Comparison of ENCODE assay signal across 24 mouse cellular contexts in genomic region chr15:9572664-9573063, GRCm38 (mm10). TPM values are rescaled to one million over a fixed set of nuclear protein-coding genes. Genes with fewer than 3 reads are reported as not detected.
A peak's percentile ranks its signal among the peaks of the same experiment; 100 is the strongest.
DNase-seq lines count a peak whose midpoint lies in the region; ATAC-seq and TF ChIP-seq lines count a peak whose summit lies in the region.
"Had no signal": no experiment of that assay in that cellular context is flagged by ENCODE, and none has a peak within 500 bp of the region (broad histone marks: within the 10 kb centered on the region; RNA-seq: fewer than 3 reads in every experiment).

No protein-coding gene starts in this region.

- no peak for TF ChIP-seq POLR2A in kidney, adult 2 months (IDR thresholded peaks at IDR 0.05; ENCODE audit: low read depth, low read length)

- H3K27me3 ChIP-seq in kidney, adult 2 months (replicated peaks; ENCODE audit: control insufficient read depth, insufficient read depth, low read length): no peaks in the 10 kb centered on the region
- H3K27me3 ChIP-seq: CH12.LX; forebrain, embryonic 13.5 days; heart, embryonic 13.5 days; intestine, embryonic 15.5 days had no signal

- peak; percentile 60 for DNase-seq in CD4-positive helper T cell, adult 2 months (ENCODE audit: low read depth, low spot score)
- peak; percentile 53 for DNase-seq in induced T-regulatory cell, adult 2 months (ENCODE audit: low read depth)
- no peak for DNase-seq in layer of hippocampus, adult 18-20 months (ENCODE audit: low spot score in 2 of 2)
- DNase-seq in adipocyte (ENCODE audit: low spot score): no peak
- DNase-seq in kidney, adult 2 months: no peak
- DNase-seq: B cell, adult 2 months; cerebellum, adult 18-20 months; cerebellum, adult 9-10 months; gastrocnemius, postnatal 10 days; gastrocnemius, postnatal 36 days; heart, adult 2 months had no signal

- no peak for TF ChIP-seq CTCF in kidney, adult 2 months (conservative IDR thresholded peaks at IDR 0.05; ENCODE audit: insufficient read depth, insufficient read length, low read depth, low read length)

- peak; percentile 19 for ATAC-seq in CD4-positive, CD25-positive, alpha-beta regulatory T cell, adult 4 months
- ATAC-seq: forebrain, embryonic 13.5 days; forebrain, embryonic 16.5 days; hindbrain, postnatal 0 days; intestine, embryonic 15.5 days; Patski had no signal

- 93% methylated on average over 7 of the region's 7 CpGs for WGBS in kidney, adult 2 months

- no peaks in the 10 kb centered on the region for H3K36me3 ChIP-seq in kidney, adult 2 months (ENCODE audit: control insufficient read depth, insufficient read depth, low read length)
- H3K36me3 ChIP-seq: forebrain, embryonic 10.5 days; G1E; heart, embryonic 10.5 days; heart, embryonic 13.5 days; intestine, embryonic 15.5 days had no signal

- no peak overlapping the region for H3K27ac ChIP-seq in kidney, adult 2 months (ENCODE audit: insufficient read depth, low read depth, low read length)
- H3K27ac ChIP-seq: forebrain, embryonic 10.5 days; forebrain, embryonic 13.5 days; heart, adult 2 months; heart, embryonic 10.5 days; heart, embryonic 13.5 days; hindbrain, embryonic 14.5 days; hindbrain, postnatal 0 days; intestine, embryonic 15.5 days had no signal

- H3K4me1 ChIP-seq in kidney, adult 2 months (ENCODE audit: control insufficient read depth, insufficient read depth, low read length): peaks cover 2% of the 10 kb centered on the region; the same call in 1 of the 2 replicates
- H3K4me1 ChIP-seq: forebrain, embryonic 10.5 days; forebrain, embryonic 13.5 days; heart, embryonic 10.5 days; heart, embryonic 13.5 days; intestine, embryonic 15.5 days had no signal

- no peak overlapping the region for H3K4me3 ChIP-seq in kidney, adult 2 months (ENCODE audit: insufficient read depth, low read depth, low read length)
- H3K4me3 ChIP-seq: forebrain, embryonic 10.5 days; forebrain, embryonic 13.5 days; heart, adult 2 months; heart, embryonic 10.5 days; heart, embryonic 13.5 days; intestine, embryonic 15.5 days had no signal

RNA-seq across cellular contexts. Expression of gene Il7r, which starts 42.7 kb away (rescaled TPM):
- polyA plus RNA-seq in CD4-positive, CD25-positive, alpha-beta regulatory T cell, adult 4 months (2017; shearing (Covaris generic)): 100 to 1,000 TPM; 218 to 281 TPM
- under 1 TPM; 0.25 to 0.46 TPM for total RNA-seq in layer of hippocampus, adult 18-20 months (2021)
- polyA plus RNA-seq in kidney, adult 2 months (2012; rRNA removed): 0.04 and 0.95 TPM in 2 replicates
- total RNA-seq: granulocyte monocyte progenitor cell, adult 5-6 weeks; hindbrain, postnatal 0 days had no signal
- polyA plus RNA-seq: forebrain, embryonic 10.5 days; forebrain, embryonic 13.5 days; forebrain, embryonic 16.5 days; G1E; heart, embryonic 10.5 days; hindbrain, embryonic 14.5 days; Patski had no signal

Comparison
In these comparisons a context has a peak if more than half of its experiments do, and no peak if none do; other contexts are left out.
1. DNase-seq: peak in CD4-positive helper T cell, adult 2 months (single experiment) and induced T-regulatory cell, adult 2 months (single experiment); none in layer of hippocampus, adult 18-20 months (0 of 2), adipocyte (single experiment) and kidney, adult 2 months (single experiment).
2. RNA of gene Il7r, which starts 42.7 kb away (polyA plus RNA-seq): 218 to 281 TPM in CD4-positive, CD25-positive, alpha-beta regulatory T cell, adult 4 months; 0.04 to 0.95 TPM in kidney, adult 2 months; every median in the first group is over 100 times any median in the second.